Mouse (Mus musculus): ENCODE measurements around the gene Plin5. TPM values are rescaled to one million over a fixed set of nuclear protein-coding genes. Genes with fewer than 3 reads are reported as not detected.

The Plin5 gene
- polyA plus RNA-seq, 1 experiment from 2014 or later: 0.15 TPM

Other genes with a start within 250 kb of the Plin5 start
- 10.2 and 11.2 TPM in 2 replicates for gene Zfp119a, start 238.7 kb downstream of the Plin5 start, polyA plus RNA-seq (2016; fragmentation: Nextera tagmentation; extraction: Ambion mirVana)
- gene Zfp959, start 225.5 kb downstream of the Plin5 start, polyA plus RNA-seq (2016; fragmentation: Nextera tagmentation; extraction: Ambion mirVana): 13.1 and 13.9 TPM in 2 replicates
- gene Zfp119b, start 168.1 kb downstream of the Plin5 start, polyA plus RNA-seq (2016; fragmentation: Nextera tagmentation; extraction: Ambion mirVana): 4.9 and 6.2 TPM in 2 replicates
- gene Ebi3, start 165.0 kb downstream of the Plin5 start, polyA plus RNA-seq (2016; fragmentation: Nextera tagmentation; extraction: Ambion mirVana): 1.6 and 2.3 TPM in 2 replicates
- gene Yju2, start 158.5 kb downstream of the Plin5 start, polyA plus RNA-seq (2016; fragmentation: Nextera tagmentation; extraction: Ambion mirVana): 26.8 and 28.3 TPM in 2 replicates
- gene Shd, start 147.1 kb downstream of the Plin5 start, polyA plus RNA-seq (2016; fragmentation: Nextera tagmentation; extraction: Ambion mirVana): 41.4 and 46.8 TPM in 2 replicates
- gene Fsd1, start 131.1 kb downstream of the Plin5 start, polyA plus RNA-seq (2016; fragmentation: Nextera tagmentation; extraction: Ambion mirVana): 52.0 and 54.7 TPM in 2 replicates
- gene Stap2, start 112.0 kb downstream of the Plin5 start, polyA plus RNA-seq (2016; fragmentation: Nextera tagmentation; extraction: Ambion mirVana): 6.4 and 8.0 TPM in 2 replicates
- 174 and 193 TPM in 2 replicates for gene Mpnd, start 111.9 kb downstream of the Plin5 start, polyA plus RNA-seq (2016; fragmentation: Nextera tagmentation; extraction: Ambion mirVana)
- 173 and 175 TPM in 2 replicates for gene Sh3gl1, start 81.0 kb downstream of the Plin5 start, polyA plus RNA-seq (2016; fragmentation: Nextera tagmentation; extraction: Ambion mirVana)
- 44.5 and 45.8 TPM in 2 replicates for gene Chaf1a, start 77.2 kb downstream of the Plin5 start, polyA plus RNA-seq (2016; fragmentation: Nextera tagmentation; extraction: Ambion mirVana)
- gene Ubxn6, start 42.6 kb downstream of the Plin5 start, polyA plus RNA-seq (2016; fragmentation: Nextera tagmentation; extraction: Ambion mirVana): 49.0 and 52.7 TPM in 2 replicates
- gene Hdgfl2, start 38.0 kb downstream of the Plin5 start, polyA plus RNA-seq (2016; fragmentation: Nextera tagmentation; extraction: Ambion mirVana): 173 and 179 TPM in 2 replicates
- gene Plin4, start 7.8 kb downstream of the Plin5 start, polyA plus RNA-seq (2016; fragmentation: Nextera tagmentation; extraction: Ambion mirVana): 0.08 and 0.10 TPM in 2 replicates
- gene Lrg1, start 4.4 kb upstream of the Plin5 start, polyA plus RNA-seq (2016; fragmentation: Nextera tagmentation; extraction: Ambion mirVana): 0.15 and 0.23 TPM in 2 replicates
- gene Sema6b, start 22.7 kb upstream of the Plin5 start, polyA plus RNA-seq (2016; fragmentation: Nextera tagmentation; extraction: Ambion mirVana): 4.3 and 4.6 TPM in 2 replicates
- 12.4 and 13.0 TPM in 2 replicates for gene Tnfaip8l1, start 44.9 kb upstream of the Plin5 start, polyA plus RNA-seq (2016; fragmentation: Nextera tagmentation; extraction: Ambion mirVana)
- 71.0 and 76.2 TPM in 2 replicates for gene Mydgf, start 66.3 kb upstream of the Plin5 start, polyA plus RNA-seq (2016; fragmentation: Nextera tagmentation; extraction: Ambion mirVana)
- 41.4 and 43.4 TPM in 2 replicates for gene Dpp9, start 101.3 kb upstream of the Plin5 start, polyA plus RNA-seq (2016; fragmentation: Nextera tagmentation; extraction: Ambion mirVana)
- gene Fem1a, start 139.2 kb upstream of the Plin5 start, polyA plus RNA-seq (2016; fragmentation: Nextera tagmentation; extraction: Ambion mirVana): 15.3 and 15.5 TPM in 2 replicates
- gene Ticam1, start 159.2 kb upstream of the Plin5 start, polyA plus RNA-seq (2016; fragmentation: Nextera tagmentation; extraction: Ambion mirVana): 2.7 and 3.5 TPM in 2 replicates
- gene Plin3, start 175.3 kb upstream of the Plin5 start, polyA plus RNA-seq (2016; fragmentation: Nextera tagmentation; extraction: Ambion mirVana): 56.6 and 67.4 TPM in 2 replicates
- gene Arrdc5, start 182.7 kb upstream of the Plin5 start, polyA plus RNA-seq (2016; fragmentation: Nextera tagmentation; extraction: Ambion mirVana): not detected in 2 replicates
- 157 and 160 TPM in 2 replicates for gene Uhrf1, start 185.7 kb upstream of the Plin5 start, polyA plus RNA-seq (2016; fragmentation: Nextera tagmentation; extraction: Ambion mirVana)
- gene Kdm4b, start 208.5 kb upstream of the Plin5 start, polyA plus RNA-seq (2016; fragmentation: Nextera tagmentation; extraction: Ambion mirVana): 54.6 and 58.8 TPM in 2 replicates